ENCODE assay signal across 23 mouse cellular contexts in genomic region chr11:103195236-103195635, GRCm38 (mm10). TPM values are rescaled to one million over a fixed set of nuclear protein-coding genes. Genes with fewer than 3 reads are reported as not detected.
A peak's percentile ranks its signal among the peaks of the same experiment; 100 is the strongest.
DNase-seq lines count a peak whose midpoint lies in the region; ATAC-seq and TF ChIP-seq lines count a peak whose summit lies in the region.
"Had no signal": no experiment of that assay in that cellular context is flagged by ENCODE, and none has a peak within 500 bp of the region (broad histone marks: within the 10 kb centered on the region; RNA-seq: fewer than 3 reads in every experiment).

No protein-coding gene starts in this region.

- peak overlapping the region; percentile 96 for H3K27ac ChIP-seq in layer of hippocampus, adult 2 months
- H3K27ac ChIP-seq: embryonic facial prominence, embryonic 12.5 days; hindbrain, embryonic 15.5 days; neural tube, embryonic 13.5 days had no signal

- TF ChIP-seq CTCF in layer of hippocampus, adult 2 months (conservative IDR thresholded peaks at IDR 0.05), result no peak

- DNase-seq in cerebellum, adult 11 months, result peak; percentile 55
- DNase-seq in cerebellum, postnatal 4 days (ENCODE audit: low spot score in 2 of 2), result no peak
- no peak for DNase-seq in layer of hippocampus, adult 2 months (ENCODE audit: low spot score in 2 of 2)
- no peak for DNase-seq in layer of hippocampus, adult 9-11 months
- peak; percentile 44 for DNase-seq in right cerebral cortex, postnatal 25 days
- no peak for DNase-seq in right cerebral cortex, postnatal 10 days (ENCODE audit: low spot score in 2 of 2)
- DNase-seq in urinary bladder, postnatal 36 days (ENCODE audit: low spot score in 2 of 2), result no peak
- DNase-seq: adrenal gland, postnatal 14 days; forebrain, postnatal 0 days; kidney, adult 8-10 months; kidney, postnatal 25 days; midbrain, embryonic 14.5 days; retina, postnatal 1 day; right cerebral cortex, postnatal 4 days; thymus, postnatal 25 days had no signal

- H3K4me3 ChIP-seq in layer of hippocampus, adult 2 months, result peak overlapping the region; percentile 66
- H3K4me3 ChIP-seq: embryonic facial prominence, embryonic 12.5 days; hindbrain, embryonic 15.5 days; myocyte; neural tube, embryonic 13.5 days had no signal

- ATAC-seq in granulocyte monocyte progenitor cell, adult 5-6 weeks (replicated peaks; ENCODE audit: poor library complexity, severe bottlenecking), result no peak
- ATAC-seq: forebrain, postnatal 0 days had no signal

RNA-seq across cellular contexts. Expression of gene 1700023F06Rik, which starts 13.1 kb away (rescaled TPM):
- 1 to 10 TPM; 1.5 to 2.0 TPM for total RNA-seq in layer of hippocampus, adult 2 months (2021)
- total RNA-seq in granulocyte monocyte progenitor cell, adult 5-6 weeks (2014; fragmentation: Nextera tagmentation), result not detected in 2 replicates
- total RNA-seq in granulocyte monocyte progenitor cell, adult 5-6 weeks (2017), result not detected in 2 replicates
- total RNA-seq: hematopoietic stem cell, adult 5-6 weeks; liver, adult 2 months; megakaryocyte-erythroid progenitor cell, adult 5-6 weeks had no signal

RNA-seq across cellular contexts. Expression of gene Spata32, which starts 23.0 kb away (rescaled TPM):
- total RNA-seq in layer of hippocampus, adult 2 months (2021), result 1 to 10 TPM; 1.2 to 1.3 TPM
- 1.4 TPM in 1 of 2 replicates, not detected in the other for total RNA-seq in granulocyte monocyte progenitor cell, adult 5-6 weeks (2014; fragmentation: Nextera tagmentation)
- total RNA-seq in granulocyte monocyte progenitor cell, adult 5-6 weeks (2017), result not detected in 2 replicates
- total RNA-seq: adrenal gland, postnatal 14 days; hematopoietic stem cell, adult 5-6 weeks; liver, adult 2 months; megakaryocyte-erythroid progenitor cell, adult 5-6 weeks had no signal

RNA-seq across cellular contexts. Expression of gene Fmnl1, which starts 24.3 kb away (rescaled TPM):
- 100 to 1,000 TPM; 142 to 156 TPM for total RNA-seq in layer of hippocampus, adult 2 months (2021)
- 58.4 and 94.0 TPM in 2 replicates for total RNA-seq in granulocyte monocyte progenitor cell, adult 5-6 weeks (2014; fragmentation: Nextera tagmentation)
- 21.3 and 31.0 TPM in 2 replicates for total RNA-seq in granulocyte monocyte progenitor cell, adult 5-6 weeks (2017)

Comparison
In these comparisons a context has a peak if more than half of its experiments do, and no peak if none do; other contexts are left out.
1. DNase-seq: peak in cerebellum, adult 11 months (single experiment) and right cerebral cortex, postnatal 25 days (single experiment); none in cerebellum, postnatal 4 days (0 of 2), layer of hippocampus, adult 2 months (0 of 2), layer of hippocampus, adult 9-11 months (single experiment), right cerebral cortex, postnatal 10 days (0 of 2) and urinary bladder, postnatal 36 days (0 of 2).